Mouse (Mus musculus) forebrain, embryonic 15.5 days (tissue): ENCODE data around the gene Hoxc4. TPM values are rescaled to one million over a fixed set of nuclear protein-coding genes. Genes with fewer than 3 reads are reported as not detected.
A peak's percentile ranks its signal among the peaks of the same experiment; 100 is the strongest.

Experiments
- ATAC-seq: fragments of 200-750 bp; cut with Nextera tagmentation; replicated peaks from 2 replicates; pipeline ENCODE4 v1.8.0; 2017; ENCODE audit warnings: mild to moderate bottlenecking, moderate TSS enrichment, moderate library complexity
- H3K27ac ChIP-seq: fragments of 300-500 bp; sonication (generic); replicated peaks from 2 replicates; pipeline ENCODE4 v1.5.1; 2015; ENCODE audit warnings: mild to moderate bottlenecking, inconsistent platforms
- H3K27me3 ChIP-seq: fragments of 300-500 bp; sonication (generic); 2 replicates; pipeline ENCODE4 v1.6.1; 2015; ENCODE audit warnings: inconsistent platforms
- H3K36me3 ChIP-seq: fragments of 300-500 bp; sonication (generic); 2 replicates; pipeline ENCODE4 v1.6.1; 2015; ENCODE audit warnings: mild to moderate bottlenecking, inconsistent platforms
- H3K4me1 ChIP-seq: fragments of 300-500 bp; sonication (generic); 2 replicates; pipeline ENCODE4 v1.6.1; 2015; ENCODE audit warnings: inconsistent platforms
- H3K4me2 ChIP-seq: fragments of 300-500 bp; sonication (generic); replicated peaks from 2 replicates; pipeline ENCODE4 v1.6.1; 2015; ENCODE audit warnings: mild to moderate bottlenecking, inconsistent platforms
- H3K4me3 ChIP-seq: fragments of 300-500 bp; sonication (generic); 2 replicates; pipeline ENCODE4 v1.5.1; 2015; ENCODE audit warnings: mild to moderate bottlenecking, inconsistent platforms
- H3K9ac ChIP-seq: fragments of 300-500 bp; sonication (generic); replicated peaks from 2 replicates; pipeline ENCODE4 v1.6.1; 2015; ENCODE audit warnings: mild to moderate bottlenecking, inconsistent platforms
- H3K9me3 ChIP-seq: fragments of 300-500 bp; sonication (generic); 2 replicates; pipeline ENCODE4 v1.6.1; 2016; ENCODE audit warnings: inconsistent platforms
- WGBS: fragments of 180-500 bp; shearing (Covaris S2); methylation state at CpG from one replicate; pipeline ENCODE4 v1.1.7; 2015; ENCODE audit warnings: mixed read lengths; 5-methylcytosine and 5-hydroxymethylcytosine counted together
- polyA plus RNA-seq: library from polyadenylated mRNA; unstranded; fragments of >200 nt; fragmentation: Nextera tagmentation; extraction: Ambion mirVana; gene quantifications from 2 replicates; pipeline ENCODE4 v1.2.1, GENCODE M21; 2015

Hoxc4 gene
- polyA plus RNA-seq, 1 experiment from 2014 or later = not detected

- H3K4me2 ChIP-seq = no peak overlapping the region
- H3K36me3 ChIP-seq = no peaks in the 10 kb centered on the region
- H3K27me3 ChIP-seq = peaks cover 96% of the 10 kb centered on the region
- H3K9ac ChIP-seq = no peak overlapping the region
- no peak overlapping the region for H3K4me3 ChIP-seq
- H3K27ac ChIP-seq = no peak overlapping the region
- 0% methylated on average over 3 of the region's 3 CpGs for WGBS
- ATAC-seq = no peak
- H3K4me1 ChIP-seq = peaks cover 5% of the 10 kb centered on the region; the same call in 1 of the 2 replicates
- H3K9me3 ChIP-seq = no peaks in the 10 kb centered on the region
Observed at GRCm38 (mm10) chr15:102992863-102993262, 25.9 kb upstream of the Hoxc4 start.

GRCm38 (mm10) chr15:102996548-102996947, 22.2 kb upstream of the Hoxc4 start:
- H3K9ac ChIP-seq = no peak overlapping the region

GRCm38 (mm10) chr15:102997431-102997830, 21.3 kb upstream of the Hoxc4 start:
- no peak overlapping the region for H3K4me3 ChIP-seq
- no peak overlapping the region for H3K4me2 ChIP-seq
- no peak overlapping the region for H3K27ac ChIP-seq
- no peaks in the 10 kb centered on the region for H3K36me3 ChIP-seq
- no peak for ATAC-seq
- 1% methylated on average over 3 of the region's 3 CpGs for WGBS
- H3K9me3 ChIP-seq = no peaks in the 10 kb centered on the region
- H3K4me1 ChIP-seq = peaks cover 9% of the 10 kb centered on the region
- H3K9ac ChIP-seq = no peak overlapping the region
- H3K27me3 ChIP-seq = peaks cover 97% of the 10 kb centered on the region

More at GRCm38 (mm10) chr15:102996548-102996947, 22.2 kb upstream of the Hoxc4 start:
- peaks cover 97% of the 10 kb centered on the region for H3K27me3 ChIP-seq
- peaks cover 9% of the 10 kb centered on the region for H3K4me1 ChIP-seq
- WGBS = 1% methylated on average over 9 of the region's 9 CpGs
- no peak overlapping the region for H3K27ac ChIP-seq
- no peak overlapping the region for H3K4me3 ChIP-seq
- no peak overlapping the region for H3K4me2 ChIP-seq
- no peaks in the 10 kb centered on the region for H3K36me3 ChIP-seq
- ATAC-seq = no peak
- no peaks in the 10 kb centered on the region for H3K9me3 ChIP-seq

GRCm38 (mm10) chr15:102997939-102998355, 20.8 kb upstream of the Hoxc4 start, which contains the start of gene Hoxc6:
Gene Hoxc6 (plus strand): TSS chr15:102998257.
- H3K4me2 ChIP-seq = peak within 1 kb of the TSS; percentile 51
- H3K4me3 ChIP-seq = peak within 1 kb of the TSS; percentile 37
- H3K36me3 ChIP-seq = no peaks in the 10 kb centered on the region
- H3K9me3 ChIP-seq = no peaks in the 10 kb centered on the region
- peaks cover 97% of the 10 kb centered on the region for H3K27me3 ChIP-seq
- no peak for ATAC-seq
- peaks cover 9% of the 10 kb centered on the region for H3K4me1 ChIP-seq
- no peak within 1 kb of the TSS for H3K27ac ChIP-seq
- no peak within 1 kb of the TSS for H3K9ac ChIP-seq
- 2% methylated on average over 19 of the region's 19 CpGs for WGBS

GRCm38 (mm10) chr15:102998608-102999182, 20.0 kb upstream of the Hoxc4 start:
- Histone ChIP-seq H3K4me2 (peak overlapping the region; percentile 51), H3K36me3 (no peaks in the 10 kb centered on the region), H3K4me1 (peaks cover 9% of the 10 kb centered on the region), H3K27me3 (peaks cover 99% of the 10 kb centered on the region), H3K9me3 (no peaks in the 10 kb centered on the region), H3K9ac (no peak overlapping the region), H3K27ac (no peak overlapping the region), H3K4me3 (peak overlapping the region; percentile 37)
- WGBS = under 1% methylated on average over 19 of the region's 19 CpGs
- ATAC-seq = peak; percentile 23; the same call in 1 of the 2 replicates

GRCm38 (mm10) chr15:102999183-102999831, 19.4 kb upstream of the Hoxc4 start:
- Histone ChIP-seq H3K9ac (no peak overlapping the region), H3K9me3 (no peaks in the 10 kb centered on the region), H3K4me2 (peak overlapping the region; percentile 51), H3K4me3 (peak overlapping the region; percentile 37), H3K27me3 (peaks cover 100% of the 10 kb centered on the region), H3K36me3 (no peaks in the 10 kb centered on the region), H3K4me1 (peaks cover 9% of the 10 kb centered on the region), H3K27ac (no peak overlapping the region)
- ATAC-seq = peak; percentile 64
- under 1% methylated on average over 32 of the region's 33 CpGs for WGBS

GRCm38 (mm10) chr15:102999955-103000354, 18.8 kb upstream of the Hoxc4 start:
- no peaks in the 10 kb centered on the region for H3K36me3 ChIP-seq

GRCm38 (mm10) chr15:103000501-103000901, 18.2 kb upstream of the Hoxc4 start:
- H3K4me3 ChIP-seq = no peak overlapping the region
- H3K27me3 ChIP-seq = peaks cover 100% of the 10 kb centered on the region
- H3K36me3 ChIP-seq = no peaks in the 10 kb centered on the region
- WGBS = under 1% methylated on average over 24 of the region's 24 CpGs
- no peak overlapping the region for H3K9ac ChIP-seq
- no peaks in the 10 kb centered on the region for H3K9me3 ChIP-seq
- ATAC-seq = no peak
- peaks cover 9% of the 10 kb centered on the region for H3K4me1 ChIP-seq
- no peak overlapping the region for H3K27ac ChIP-seq
- no peak overlapping the region for H3K4me2 ChIP-seq

More at GRCm38 (mm10) chr15:102999955-103000354, 18.8 kb upstream of the Hoxc4 start:
- WGBS = under 1% methylated on average over 11 of the region's 11 CpGs
- Histone ChIP-seq H3K4me3 (no peak overlapping the region), H3K4me2 (no peak overlapping the region), H3K27me3 (peaks cover 100% of the 10 kb centered on the region), H3K27ac (no peak overlapping the region), H3K9me3 (no peaks in the 10 kb centered on the region), H3K4me1 (peaks cover 9% of the 10 kb centered on the region), H3K9ac (no peak overlapping the region)
- ATAC-seq = no peak

GRCm38 (mm10) chr15:103001370-103001769, 17.4 kb upstream of the Hoxc4 start:
- no peaks in the 10 kb centered on the region for H3K9me3 ChIP-seq
- peaks cover 9% of the 10 kb centered on the region for H3K4me1 ChIP-seq
- H3K4me3 ChIP-seq = no peak overlapping the region
- WGBS = 10% methylated on average over 2 of the region's 2 CpGs
- H3K27ac ChIP-seq = no peak overlapping the region
- peaks cover 100% of the 10 kb centered on the region for H3K27me3 ChIP-seq
- no peak overlapping the region for H3K4me2 ChIP-seq
- H3K36me3 ChIP-seq = no peaks in the 10 kb centered on the region
- no peak overlapping the region for H3K9ac ChIP-seq
- no peak for ATAC-seq

- Histone ChIP-seq H3K27ac (no peak overlapping the region), H3K36me3 (no peaks in the 10 kb centered on the region), H3K4me2 (no peak overlapping the region), H3K4me1 (peaks cover 9% of the 10 kb centered on the region), H3K9ac (no peak overlapping the region), H3K4me3 (no peak overlapping the region), H3K9me3 (no peaks in the 10 kb centered on the region), H3K27me3 (peaks cover 100% of the 10 kb centered on the region)
- no peak for ATAC-seq
- 4% methylated on average over 4 of the region's 4 CpGs for WGBS
Observed at GRCm38 (mm10) chr15:103002156-103002555, 16.6 kb upstream of the Hoxc4 start.

- no peak for ATAC-seq
- H3K9ac ChIP-seq = no peak overlapping the region
- WGBS = 3% methylated on average over 13 of the region's 13 CpGs
Observed at GRCm38 (mm10) chr15:103002821-103003448, 15.8 kb upstream of the Hoxc4 start.

GRCm38 (mm10) chr15:103005308-103005707, 13.4 kb upstream of the Hoxc4 start:
- Histone ChIP-seq H3K4me2 (no peak overlapping the region), H3K9ac (no peak overlapping the region), H3K36me3 (no peaks in the 10 kb centered on the region), H3K4me3 (no peak overlapping the region), H3K27ac (no peak overlapping the region), H3K9me3 (no peaks in the 10 kb centered on the region), H3K27me3 (peaks cover 100% of the 10 kb centered on the region), H3K4me1 (no peaks in the 10 kb centered on the region; the same call in 1 of the 2 replicates)
- no peak for ATAC-seq
- under 1% methylated on average over 17 of the region's 17 CpGs for WGBS

More at GRCm38 (mm10) chr15:103002821-103003448, 15.8 kb upstream of the Hoxc4 start:
- Histone ChIP-seq H3K4me3 (no peak overlapping the region), H3K27ac (no peak overlapping the region), H3K9me3 (no peaks in the 10 kb centered on the region), H3K4me2 (no peak overlapping the region), H3K4me1 (peaks cover 9% of the 10 kb centered on the region), H3K27me3 (peaks cover 100% of the 10 kb centered on the region), H3K36me3 (no peaks in the 10 kb centered on the region)
